Mouse (Mus musculus): Measurements from ENCODE around the gene 9030025P20Rik. TPM values are rescaled to one million over a fixed set of nuclear protein-coding genes. Genes with fewer than 3 reads are reported as not detected.
A peak's percentile ranks its signal among the peaks of the same experiment; 100 is the strongest.
"Not testable (repeated sequence)": the region's sequence is repeated elsewhere in the genome, so short reads cannot be mapped to it uniquely, and the experiment has no call there.

9030025P20Rik gene
- polyA plus RNA-seq, 1 experiment from 2014 or later: 7.1 TPM

DNA sequence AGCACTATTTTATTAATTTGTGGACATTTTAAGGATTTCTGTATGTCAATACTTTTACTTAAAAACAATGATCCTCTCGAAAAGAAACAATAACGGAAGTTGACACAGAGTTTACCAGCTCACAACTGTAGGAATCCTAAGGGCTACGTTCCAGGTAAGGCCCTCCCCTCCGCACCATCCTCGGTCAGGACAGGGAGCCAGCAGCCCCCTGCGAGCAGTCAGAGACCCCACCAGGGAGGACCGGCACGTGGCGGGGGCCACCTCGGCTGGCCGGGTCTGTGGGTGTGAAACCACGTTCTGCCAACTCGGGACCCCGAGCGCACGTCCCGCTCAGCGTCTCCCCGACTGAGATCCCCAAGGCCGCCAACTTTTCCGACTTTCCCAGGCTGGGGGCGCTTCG lies 17.7 kb upstream of the 9030025P20Rik start:
- no peak; the same call in 1 of the 2 replicates for ATAC-seq (ENCODE audit: insufficient number of reproducible peaks, insufficient read depth, low FRiP score, low read depth)
- Histone ChIP-seq H3K4me2 (ENCODE audit: low read length) (peak overlapping the region; percentile 94), H3K27me3 (ENCODE audit: control insufficient read depth, insufficient read depth, low read length) (no peaks in the 10 kb centered on the region), H3K36me3 (ENCODE audit: control insufficient read depth, insufficient read depth, low read length) (peaks cover 22% of the 10 kb centered on the region), H3K4me3 (ENCODE audit: control insufficient read depth in 1 of 2, insufficient read depth in 1 of 2, low read depth in 1 of 2, low read length in 2 of 2) (peak overlapping the region; percentile 69 to 94), H3K9me3 (ENCODE audit: control insufficient read depth, low read length) (no peaks in the 10 kb centered on the region), H3K27ac (replicated peaks in 1 of 2; ENCODE audit: control insufficient read depth in 1 of 2, insufficient read depth in 1 of 2, low read depth in 2 of 2, low read length in 2 of 2) (peak overlapping the region; percentile 64 to 71; a peak in 3 of 4 replicates), H3K9ac (ENCODE audit: low read length) (peak overlapping the region; percentile 82), H3K4me1 (ENCODE audit: control insufficient read depth in 2 of 2, insufficient read depth in 2 of 2, low read length in 2 of 2) (peaks cover 2 to 7% of the 10 kb centered on the region in 2 experiments; a peak in 3 of 4 replicates)
- under 1% methylated on average over 19 of the region's 23 CpGs for WGBS

DNA sequence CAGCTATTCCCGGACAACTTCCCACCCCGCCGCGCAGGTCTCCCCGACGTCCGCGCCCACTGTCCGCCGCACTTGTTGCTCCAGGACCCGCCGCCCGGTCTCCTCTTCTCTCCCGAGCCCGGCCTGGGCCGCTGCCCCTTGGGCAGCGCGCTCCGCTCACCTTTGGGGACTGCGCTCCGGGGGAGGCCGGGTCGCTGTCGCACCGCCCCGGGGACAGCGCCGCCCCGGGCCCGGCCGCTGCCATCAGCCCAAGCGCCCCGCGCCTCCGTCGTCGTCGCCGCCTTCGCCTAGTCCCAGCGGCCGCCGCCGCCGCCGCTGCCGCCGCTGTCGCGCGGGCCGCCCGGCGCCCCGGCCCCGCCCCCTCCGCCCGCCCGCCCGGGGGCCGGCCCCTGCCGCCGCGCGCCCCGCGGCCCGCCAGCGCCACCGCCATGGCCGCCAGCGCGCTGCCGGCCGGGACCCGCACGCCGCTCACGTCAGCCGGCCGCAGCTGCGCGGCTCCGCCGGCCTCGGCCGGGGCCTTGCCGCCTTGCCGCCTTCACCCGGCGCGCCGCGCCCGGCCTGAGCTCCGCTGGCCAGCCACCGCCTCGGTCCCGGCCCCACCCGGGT lies 17.2 kb upstream of the 9030025P20Rik start, which contains the start of gene Phf10:
Phf10 (minus strand) TSS at position 323 of the 606 bp plus-strand sequence.
- Histone ChIP-seq H3K9ac (ENCODE audit: low read length) (peak within 1 kb of the TSS; percentile 82), H3K36me3 (ENCODE audit: control insufficient read depth, insufficient read depth, low read length) (peaks cover 21% of the 10 kb centered on the region), H3K4me3 (ENCODE audit: control insufficient read depth in 1 of 2, insufficient read depth in 1 of 2, low read depth in 1 of 2, low read length in 2 of 2) (peak within 1 kb of the TSS; percentile 69 to 94), H3K4me2 (ENCODE audit: low read length) (peak within 1 kb of the TSS; percentile 94), H3K27ac (replicated peaks in 1 of 2; ENCODE audit: control insufficient read depth in 1 of 2, insufficient read depth in 1 of 2, low read depth in 2 of 2, low read length in 2 of 2) (peak within 1 kb of the TSS; percentile 64 to 71)
- H3K4me1 ChIP-seq (ENCODE audit: control insufficient read depth in 2 of 2, insufficient read depth in 2 of 2, low read length in 2 of 2); H3K9me3 ChIP-seq (ENCODE audit: control insufficient read depth, low read length); H3K27me3 ChIP-seq (ENCODE audit: control insufficient read depth, insufficient read depth, low read length): not testable (repeated sequence)
- WGBS: 0% methylated on average over 32 of the region's 100 CpGs
- ATAC-seq (ENCODE audit: insufficient number of reproducible peaks, insufficient read depth, low FRiP score, low read depth): peak; percentile 82

DNA sequence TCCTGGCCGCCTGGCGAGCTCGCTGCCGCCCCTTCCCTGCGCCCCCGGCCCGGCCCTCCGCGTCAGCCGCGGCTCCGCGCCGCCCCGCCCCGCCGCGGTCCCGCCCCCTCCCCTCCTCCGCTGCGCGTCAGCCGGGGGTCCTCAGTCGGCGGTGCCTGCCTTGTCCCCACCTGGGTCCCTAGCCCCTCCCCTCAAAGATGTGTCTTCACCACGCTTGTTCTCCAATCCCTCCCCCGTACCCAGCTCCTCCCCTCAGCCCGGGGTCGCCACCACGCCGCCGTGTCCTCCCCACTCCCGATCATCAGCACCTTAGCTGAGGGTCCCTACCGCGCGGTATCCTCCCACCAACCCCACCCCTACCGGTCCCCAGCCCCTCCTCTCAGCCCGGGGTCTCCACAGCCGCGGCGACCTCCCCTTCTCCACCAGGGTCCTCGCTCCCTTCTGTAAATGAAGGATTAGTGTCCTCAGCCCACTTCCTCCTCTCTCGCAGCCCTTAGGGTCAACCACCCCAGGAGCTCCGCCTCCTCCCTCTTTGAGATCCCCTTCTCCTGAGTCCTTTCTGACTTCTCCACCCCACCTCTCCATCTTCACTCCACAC lies 16.6 kb upstream of the 9030025P20Rik start:
- peaks cover 18% of the 10 kb centered on the region for H3K36me3 ChIP-seq (ENCODE audit: control insufficient read depth, insufficient read depth, low read length)
- not testable (repeated sequence) for H3K4me1 ChIP-seq (ENCODE audit: control insufficient read depth in 2 of 2, insufficient read depth in 2 of 2, low read length in 2 of 2); H3K9me3 ChIP-seq (ENCODE audit: control insufficient read depth, low read length); H3K9ac ChIP-seq (ENCODE audit: low read length); H3K27ac ChIP-seq (replicated peaks in 1 of 2; ENCODE audit: control insufficient read depth in 1 of 2, insufficient read depth in 1 of 2, low read depth in 2 of 2, low read length in 2 of 2); H3K4me2 ChIP-seq (ENCODE audit: low read length); H3K27me3 ChIP-seq (ENCODE audit: control insufficient read depth, insufficient read depth, low read length); H3K4me3 ChIP-seq (ENCODE audit: control insufficient read depth in 1 of 2, insufficient read depth in 1 of 2, low read depth in 1 of 2, low read length in 2 of 2)
- WGBS: no CpG with 5 or more reads among the region's 44 CpGs
- peak; percentile 87 for ATAC-seq (ENCODE audit: insufficient number of reproducible peaks, insufficient read depth, low FRiP score, low read depth)

DNA sequence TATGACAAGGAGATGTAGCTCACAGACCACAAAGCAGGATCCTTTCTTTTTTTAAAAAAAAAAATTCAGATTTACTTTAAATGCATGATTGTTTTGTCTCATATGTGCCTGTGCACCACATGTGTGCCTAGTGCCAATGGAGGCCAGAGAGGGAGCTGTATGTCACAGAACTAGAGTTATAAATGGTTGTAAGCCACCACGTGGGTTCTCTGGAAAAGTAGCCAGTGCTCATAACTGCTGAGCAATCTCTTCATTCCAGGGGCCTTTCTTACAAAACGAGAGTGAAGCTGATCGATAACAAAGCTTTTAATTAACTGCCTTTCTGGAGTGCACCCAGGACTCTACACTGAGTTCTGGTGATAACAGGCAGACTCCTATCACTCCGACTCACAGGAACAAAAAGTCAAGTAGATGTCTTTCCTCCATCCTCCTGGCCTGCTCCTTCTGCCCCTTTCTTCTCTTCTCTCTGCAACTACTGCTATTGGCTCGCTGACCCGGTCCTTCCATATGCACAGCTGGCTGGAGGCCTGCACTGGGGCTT lies 9.8 kb upstream of the 9030025P20Rik start:
- not testable (repeated sequence) for H3K4me2 ChIP-seq (ENCODE audit: low read length); H3K27me3 ChIP-seq (ENCODE audit: control insufficient read depth, insufficient read depth, low read length); H3K9ac ChIP-seq (ENCODE audit: low read length); ATAC-seq (ENCODE audit: insufficient number of reproducible peaks, insufficient read depth, low FRiP score, low read depth); H3K9me3 ChIP-seq (ENCODE audit: control insufficient read depth, low read length); H3K4me3 ChIP-seq (ENCODE audit: control insufficient read depth in 1 of 2, insufficient read depth in 1 of 2, low read depth in 1 of 2, low read length in 2 of 2); H3K4me1 ChIP-seq (ENCODE audit: control insufficient read depth in 2 of 2, insufficient read depth in 2 of 2, low read length in 2 of 2); H3K36me3 ChIP-seq (ENCODE audit: control insufficient read depth, insufficient read depth, low read length); H3K27ac ChIP-seq (replicated peaks in 1 of 2; ENCODE audit: control insufficient read depth in 1 of 2, insufficient read depth in 1 of 2, low read depth in 2 of 2, low read length in 2 of 2)
- no CpG with 5 or more reads among the region's 6 CpGs for WGBS

DNA sequence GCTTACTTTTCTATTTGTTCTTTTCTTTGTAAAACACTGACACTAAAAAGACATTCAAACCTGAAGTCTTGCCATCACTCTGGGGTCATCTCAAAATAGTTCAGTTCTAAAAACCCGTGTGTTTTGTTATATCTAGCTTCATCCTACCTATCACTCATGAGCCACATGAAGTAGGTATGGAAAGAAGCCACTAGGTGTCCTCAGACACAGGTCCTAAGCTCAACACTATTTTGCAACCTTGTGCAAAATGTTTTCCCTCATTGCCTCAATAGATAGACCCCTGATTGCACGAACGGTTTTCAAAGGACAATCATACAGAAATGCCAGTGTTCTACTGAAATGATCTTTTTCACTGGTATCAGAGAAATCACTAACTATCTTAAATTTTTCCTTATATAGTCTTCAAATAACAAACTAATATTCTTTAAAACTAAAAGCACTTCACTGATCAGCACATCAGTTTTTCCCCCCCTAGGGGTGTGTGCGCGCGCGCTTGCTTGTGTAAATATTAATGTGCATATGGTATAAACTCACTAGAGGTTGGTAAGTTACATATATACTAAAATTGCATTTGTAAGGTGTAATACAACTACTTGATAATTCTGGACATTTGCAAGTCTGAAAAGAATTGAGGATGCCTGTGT lies 428 bp upstream of the 9030025P20Rik start:
- H3K9ac ChIP-seq (ENCODE audit: low read length); H3K27ac ChIP-seq (replicated peaks in 1 of 2; ENCODE audit: control insufficient read depth in 1 of 2, insufficient read depth in 1 of 2, low read depth in 2 of 2, low read length in 2 of 2); ATAC-seq (ENCODE audit: insufficient number of reproducible peaks, insufficient read depth, low FRiP score, low read depth); H3K4me1 ChIP-seq (ENCODE audit: control insufficient read depth in 2 of 2, insufficient read depth in 2 of 2, low read length in 2 of 2); H3K4me3 ChIP-seq (ENCODE audit: control insufficient read depth in 1 of 2, insufficient read depth in 1 of 2, low read depth in 1 of 2, low read length in 2 of 2); H3K9me3 ChIP-seq (ENCODE audit: control insufficient read depth, low read length); H3K36me3 ChIP-seq (ENCODE audit: control insufficient read depth, insufficient read depth, low read length); H3K27me3 ChIP-seq (ENCODE audit: control insufficient read depth, insufficient read depth, low read length): not testable (repeated sequence)
- H3K4me2 ChIP-seq (ENCODE audit: low read length): peak overlapping the region; percentile 35; the same call in 1 of the 2 replicates
- WGBS: 4% methylated on average over 4 of the region's 7 CpGs

DNA sequence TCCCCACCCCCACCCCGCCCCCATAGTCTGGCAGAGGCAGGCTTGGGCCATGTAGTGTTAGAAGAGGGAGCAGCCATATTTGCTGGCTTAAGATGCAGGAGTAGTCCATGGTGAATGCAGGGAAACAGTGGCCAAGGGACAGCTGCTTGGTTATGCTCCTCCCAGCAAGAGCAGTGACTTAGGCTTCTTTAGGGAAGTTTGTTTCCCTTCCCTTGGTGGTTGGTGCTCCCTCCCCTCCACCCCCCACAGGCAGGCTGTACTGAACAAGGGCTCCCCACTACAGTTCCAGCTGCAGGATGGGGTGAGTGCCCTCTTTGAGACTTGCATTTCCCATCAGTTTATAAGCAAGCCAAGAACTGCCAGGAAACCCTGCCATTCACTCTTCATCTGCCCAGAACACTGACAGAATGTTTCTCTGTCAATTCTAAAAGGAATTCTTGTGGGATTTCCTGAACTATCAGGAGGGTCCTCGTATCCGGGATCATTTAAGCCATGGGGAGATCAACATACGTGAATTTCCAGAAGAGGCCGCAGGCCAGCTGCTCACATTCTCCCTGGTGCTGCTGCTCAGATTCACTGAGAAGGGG lies 11.9 kb downstream of the 9030025P20Rik start:
- H3K36me3 ChIP-seq (ENCODE audit: control insufficient read depth, insufficient read depth, low read length); H3K4me1 ChIP-seq (ENCODE audit: control insufficient read depth in 2 of 2, insufficient read depth in 2 of 2, low read length in 2 of 2); H3K4me3 ChIP-seq (ENCODE audit: control insufficient read depth in 1 of 2, insufficient read depth in 1 of 2, low read depth in 1 of 2, low read length in 2 of 2); H3K27me3 ChIP-seq (ENCODE audit: control insufficient read depth, insufficient read depth, low read length); H3K9me3 ChIP-seq (ENCODE audit: control insufficient read depth, low read length); ATAC-seq (ENCODE audit: insufficient number of reproducible peaks, insufficient read depth, low FRiP score, low read depth); H3K9ac ChIP-seq (ENCODE audit: low read length); H3K4me2 ChIP-seq (ENCODE audit: low read length); H3K27ac ChIP-seq (replicated peaks in 1 of 2; ENCODE audit: control insufficient read depth in 1 of 2, insufficient read depth in 1 of 2, low read depth in 2 of 2, low read length in 2 of 2): not testable (repeated sequence)
- 86% methylated on average over 4 of the region's 5 CpGs for WGBS

DNA sequence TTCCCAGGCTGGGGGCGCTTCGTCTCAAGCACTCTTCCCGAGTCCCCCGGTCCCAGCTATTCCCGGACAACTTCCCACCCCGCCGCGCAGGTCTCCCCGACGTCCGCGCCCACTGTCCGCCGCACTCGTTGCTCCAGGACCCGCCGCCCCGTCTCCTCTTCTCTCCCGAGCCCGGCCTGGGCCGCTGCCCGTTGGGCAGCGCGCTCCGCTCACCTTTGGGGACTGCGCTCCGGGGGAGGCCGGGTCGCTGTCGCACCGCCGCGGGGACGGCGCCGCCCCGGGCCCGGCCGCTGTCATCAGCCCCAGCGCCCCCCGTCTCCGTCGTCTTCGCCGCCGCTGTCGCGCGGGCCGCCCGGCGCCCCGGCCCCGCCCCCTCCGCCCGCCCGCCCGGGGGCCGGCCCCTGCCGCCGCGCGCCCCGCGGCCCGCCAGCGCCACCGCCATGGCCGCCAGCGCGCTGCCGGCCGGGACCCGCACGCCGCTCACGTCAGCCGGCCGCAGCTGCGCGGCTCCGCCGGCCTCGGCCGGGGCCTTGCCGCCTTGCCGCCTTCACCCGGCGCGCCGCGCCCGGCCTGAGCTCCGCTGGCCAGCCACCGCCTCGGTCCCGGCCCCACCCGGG lies 14.4 kb downstream of the 9030025P20Rik start:
- not testable (repeated sequence) for H3K9ac ChIP-seq (ENCODE audit: low read length); H3K9me3 ChIP-seq (ENCODE audit: control insufficient read depth, low read length); H3K27ac ChIP-seq (replicated peaks in 1 of 2; ENCODE audit: control insufficient read depth in 1 of 2, insufficient read depth in 1 of 2, low read depth in 2 of 2, low read length in 2 of 2); H3K27me3 ChIP-seq (ENCODE audit: control insufficient read depth, insufficient read depth, low read length); H3K4me3 ChIP-seq (ENCODE audit: control insufficient read depth in 1 of 2, insufficient read depth in 1 of 2, low read depth in 1 of 2, low read length in 2 of 2); H3K4me1 ChIP-seq (ENCODE audit: control insufficient read depth in 2 of 2, insufficient read depth in 2 of 2, low read length in 2 of 2); H3K4me2 ChIP-seq (ENCODE audit: low read length); H3K36me3 ChIP-seq (ENCODE audit: control insufficient read depth, insufficient read depth, low read length)
- peak; percentile 80 for ATAC-seq (ENCODE audit: insufficient number of reproducible peaks, insufficient read depth, low FRiP score, low read depth)
- no CpG with 5 or more reads among the region's 98 CpGs for WGBS
